Mouse (Mus musculus) induced T-regulatory cell, adult 2 months (primary cell): ENCODE measurements around the gene Txndc2.

Source experiments
- DNase-seq: peaks from one replicate; pipeline ENCODE4 v3.0.0-alpha.2; 2012; ENCODE audit warnings: low read depth

The Txndc2 gene

GRCm38 (mm10) chr17:65612391-65613141 is 29.4 kb downstream of the Txndc2 start:
- DNase-seq, result peak; percentile 50

- peak; percentile 52 for DNase-seq
These were observed 30.2 kb downstream of the Txndc2 start for GRCm38 (mm10) chr17:65611721-65612120.

DNA sequence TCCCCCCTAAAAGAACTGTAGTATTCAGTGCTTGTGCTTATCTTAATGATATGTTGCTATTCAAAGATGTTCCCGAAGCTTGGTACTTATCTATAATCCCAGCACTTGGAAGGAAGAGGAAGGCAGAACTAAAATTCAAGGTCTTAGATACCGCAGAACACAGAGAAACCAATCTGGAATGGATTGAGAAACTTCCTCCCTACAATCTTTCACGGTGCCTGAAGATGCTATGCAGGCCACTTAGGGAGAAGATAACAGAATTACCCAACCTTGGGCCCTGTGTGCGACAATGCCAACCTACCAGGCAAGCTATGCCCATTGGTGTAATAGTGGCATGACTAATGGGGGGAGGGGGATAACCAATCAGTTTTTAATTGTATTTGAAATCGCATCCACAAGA is 33.2 kb downstream of the Txndc2 start:
- no peak for DNase-seq

DNA sequence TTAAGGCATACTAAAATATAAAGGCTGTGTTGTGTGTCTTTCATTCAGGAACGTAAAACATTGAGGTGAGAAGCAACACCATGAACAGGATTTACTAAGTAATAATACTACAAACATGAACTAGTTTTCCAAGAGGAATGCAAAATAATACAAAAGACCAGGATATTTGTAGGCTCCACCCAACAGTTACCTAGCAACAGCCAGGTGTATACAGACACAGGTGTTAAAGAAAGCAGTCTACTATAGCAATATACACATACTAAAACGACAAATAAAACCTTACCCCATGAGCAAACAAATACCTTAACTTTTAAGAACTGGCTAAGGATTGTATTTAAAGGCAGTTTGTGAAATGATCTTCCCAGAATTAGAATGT is 33.7 kb downstream of the Txndc2 start:
- no peak for DNase-seq

GRCm38 (mm10) chr17:65607574-65608311 is 34.2 kb downstream of the Txndc2 start:
- DNase-seq, result no peak

- no peak for DNase-seq
These were observed 36.0 kb downstream of the Txndc2 start for GRCm38 (mm10) chr17:65606014-65606413.

DNA sequence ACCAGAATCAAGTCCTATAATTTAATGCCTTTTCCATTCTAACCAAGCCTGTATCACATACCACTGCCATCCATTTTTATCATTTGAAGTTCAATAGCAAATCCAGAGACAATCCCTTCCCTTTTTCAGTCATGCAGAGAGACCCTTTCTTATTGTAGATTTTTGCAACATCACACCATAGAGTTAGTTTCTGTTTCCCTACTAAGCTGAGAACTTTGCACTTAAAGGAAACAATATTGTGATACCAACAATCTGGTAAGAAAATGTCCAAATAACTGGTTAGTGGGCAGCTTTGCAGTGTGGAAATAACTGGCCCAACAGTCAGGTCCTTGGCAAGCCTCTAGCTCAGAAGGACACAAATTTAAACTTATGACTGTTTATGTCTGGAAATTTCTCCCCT is 37.1 kb downstream of the Txndc2 start:
- peak; percentile 9 for DNase-seq

DNA sequence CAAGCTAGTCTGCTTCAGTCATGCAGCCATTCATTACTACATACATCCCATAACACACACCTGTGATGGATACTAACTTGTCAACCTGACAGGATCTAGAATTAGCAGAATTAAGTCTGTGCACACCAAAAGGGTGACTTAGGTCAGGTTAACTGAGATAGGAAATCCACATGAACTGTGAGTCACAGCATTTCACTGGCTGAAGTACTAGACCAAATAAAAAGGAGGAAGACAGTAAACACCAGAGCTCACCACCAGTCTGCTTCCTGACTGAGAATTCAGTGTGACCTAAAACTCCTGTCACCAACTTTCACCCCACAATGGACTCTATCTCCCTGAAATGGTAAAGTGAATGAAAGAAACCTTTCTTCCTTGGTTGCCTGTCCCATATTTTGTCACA is 37.7 kb downstream of the Txndc2 start:
- peak; percentile 25 for DNase-seq

DNA sequence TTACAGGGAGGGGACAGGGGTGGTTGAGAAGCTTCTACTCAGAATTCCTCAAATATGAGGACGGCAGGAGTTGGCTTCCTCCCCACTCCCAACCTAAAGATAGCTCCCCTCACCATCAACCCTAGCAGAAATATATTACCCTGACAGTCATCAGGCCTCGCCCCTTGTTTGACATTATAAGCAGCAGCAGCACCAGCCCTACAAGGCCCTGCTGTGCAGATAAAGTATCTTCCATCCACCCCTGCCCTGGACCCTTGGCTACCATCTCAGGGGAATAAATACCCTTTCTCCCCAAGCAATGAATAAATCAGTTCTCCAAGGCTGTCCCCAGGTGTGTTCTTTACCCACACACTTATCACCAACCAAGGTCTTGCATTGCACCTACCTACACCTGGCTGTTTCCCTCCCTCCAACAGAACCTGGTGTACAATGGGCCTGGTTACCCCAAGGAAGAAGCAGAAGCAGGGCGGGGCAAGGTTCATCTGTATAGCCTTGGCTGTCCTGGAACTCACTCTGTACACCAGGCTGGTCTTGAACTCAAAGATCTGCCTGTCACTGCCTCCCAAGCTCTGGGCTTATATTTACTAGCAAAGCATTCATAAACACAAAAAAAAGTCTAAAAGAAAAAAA is 44.0 kb downstream of the Txndc2 start:
- DNase-seq, result no peak

- DNase-seq, result no peak
These were observed 47.3 kb downstream of the Txndc2 start for GRCm38 (mm10) chr17:65594687-65595086.
